Mouse (Mus musculus): ENCODE data around the gene Snai1.

GRCm38 (mm10) chr2:167543121-167544003 lies 5.4 kb downstream of the Snai1 start:
- TF ChIP-seq CTCF (IDR thresholded peaks at IDR 0.05 in 2 of 3, conservative IDR thresholded peaks at IDR 0.05 in 1 of 3; ENCODE audit: control insufficient read depth in 1 of 3, insufficient read depth in 1 of 3, low read depth in 2 of 3, low read length in 3 of 3, poor library complexity in 1 of 3, severe bottlenecking in 1 of 3) = no peak
- no peak for TF ChIP-seq TBP (IDR thresholded peaks at IDR 0.05; ENCODE audit: low read depth, low read length)
- TF ChIP-seq POLR2A (IDR thresholded peaks at IDR 0.05; ENCODE audit: control insufficient read depth in 1 of 2, insufficient read depth in 1 of 2, low read depth in 1 of 2, low read length in 2 of 2, poor library complexity in 1 of 2) = no peak
- TF ChIP-seq MAX (IDR thresholded peaks at IDR 0.05; ENCODE audit: low read length) = no peak
- no peak for TF ChIP-seq BHLHE40 (IDR thresholded peaks at IDR 0.05; ENCODE audit: borderline replicate concordance, low read depth, low read length)
- no peak for TF ChIP-seq POLR2AphosphoS5 (IDR thresholded peaks at IDR 0.05; ENCODE audit: borderline replicate concordance, low read depth, low read length)
- no peak for TF ChIP-seq USF2 (IDR thresholded peaks at IDR 0.05; ENCODE audit: borderline replicate concordance in 1 of 2, insufficient read depth in 1 of 2, low read depth in 1 of 2, low read length in 2 of 2)
- no peak for TF ChIP-seq SMC3 (IDR thresholded peaks at IDR 0.05; ENCODE audit: low read depth, low read length)
